Mouse (Mus musculus): ENCODE data around the gene Atf7ip2.

Gene Atf7ip2

DNA sequence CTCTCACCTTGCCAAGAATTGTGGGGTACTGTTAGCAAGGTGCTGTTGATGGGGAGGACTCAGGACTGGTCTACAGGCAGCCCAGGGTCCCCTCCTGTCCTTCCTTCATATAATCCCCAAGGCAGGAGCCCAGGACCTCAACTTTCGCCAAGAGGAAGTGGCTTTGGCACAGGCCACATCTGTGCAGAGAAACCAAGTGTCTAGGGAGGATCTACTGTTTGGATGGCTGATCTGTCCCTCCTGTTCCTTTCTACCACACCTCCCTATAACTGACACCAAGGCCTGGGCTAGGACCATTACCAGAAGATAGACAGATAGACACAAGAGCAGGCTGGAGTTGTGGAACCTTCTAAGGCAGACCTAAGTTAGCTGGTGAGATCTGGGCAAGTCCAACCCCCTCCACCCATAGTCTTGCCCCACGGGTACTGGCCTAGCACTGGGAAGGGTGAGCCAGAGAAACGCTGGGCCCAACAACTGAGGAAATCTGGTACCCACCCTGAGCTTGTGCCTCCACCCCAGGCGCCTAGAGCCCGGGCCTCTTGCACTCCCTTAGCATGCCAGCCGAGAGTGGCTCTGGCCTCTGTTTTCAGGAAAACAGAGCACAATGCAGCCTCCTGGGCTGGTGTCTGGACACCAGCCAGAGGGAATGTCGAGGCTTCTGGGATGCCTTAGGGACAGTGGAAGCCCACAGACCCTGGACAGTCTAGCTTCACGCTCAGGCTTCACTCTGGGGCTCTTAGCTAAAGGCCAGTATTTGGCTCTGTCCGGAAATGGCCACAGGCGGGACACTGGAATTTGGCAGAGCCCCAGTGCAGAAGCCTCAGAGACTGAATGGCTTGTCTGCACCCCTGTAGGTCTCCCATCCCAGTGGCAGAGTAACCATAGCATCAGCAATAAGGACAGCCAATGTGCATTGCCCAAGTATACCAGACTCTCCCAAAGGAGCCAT, 105.5 kb downstream of the Atf7ip2 start:
- no peak for DNase-seq (ENCODE audit: low read depth, low spot score)

- no peak for DNase-seq (ENCODE audit: low read depth, low spot score)
These were observed 107.1 kb downstream of the Atf7ip2 start for GRCm38 (mm10) chr16:10299637-10300036.

DNA sequence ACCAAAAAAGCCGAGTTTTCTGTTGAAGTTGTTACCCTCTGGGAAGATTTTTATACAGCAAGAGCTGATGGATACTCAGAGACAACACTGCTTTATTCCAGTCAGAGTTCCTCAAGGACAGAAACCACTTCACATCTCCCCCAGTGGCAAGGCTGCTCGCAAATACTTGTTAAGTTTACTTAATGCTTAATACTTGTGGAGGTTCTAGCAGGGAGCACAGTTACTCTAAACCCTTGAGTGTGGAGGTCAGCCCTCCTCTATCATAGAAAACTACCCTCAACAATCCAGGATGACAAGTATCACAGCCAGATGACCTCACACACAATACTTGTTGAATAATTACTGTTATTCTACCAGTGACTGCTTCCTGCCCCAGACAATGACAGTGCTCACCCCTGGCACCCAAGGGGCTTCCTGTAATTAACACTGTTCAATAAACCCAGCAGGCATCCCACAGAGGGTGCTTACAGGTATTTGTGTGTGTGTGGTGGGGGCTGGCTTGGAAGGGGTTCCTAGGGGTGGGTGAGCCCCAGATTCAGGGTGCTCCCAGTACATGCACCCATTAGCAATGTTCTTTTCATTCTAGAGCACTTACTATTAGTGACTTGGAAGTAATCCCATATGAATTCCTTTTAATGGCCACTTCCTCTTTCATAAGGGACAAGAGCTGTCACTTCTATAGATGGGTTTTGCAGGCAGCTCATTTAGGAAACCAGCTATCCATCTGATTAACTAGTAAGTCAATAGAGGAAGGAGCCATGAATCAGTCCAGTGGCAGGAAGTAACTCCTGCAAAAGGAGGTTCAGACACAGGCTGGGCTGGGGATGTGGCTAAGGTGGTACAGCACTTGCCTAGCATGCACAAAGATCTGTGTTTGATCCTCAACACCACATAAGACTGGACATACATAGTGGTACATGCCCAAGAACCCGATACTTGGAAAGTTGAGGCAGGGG, 108.0 kb downstream of the Atf7ip2 start:
- DNase-seq (ENCODE audit: low read depth, low spot score): no peak
